Mouse (Mus musculus): ENCODE measurements at regions not wholly inside any gene's neighbourhood (a gene's known extent, or its start where the extent isn't known, plus 50 kb on each side); places are given as distances from the start of the nearest gene placed in this dataset.

GRCm38 (mm10) chr3:133877310-133877709 is 332.4 kb upstream of the Tet2 start:
- WGBS: 56% methylated on average over 5 of the region's 5 CpGs
- Histone ChIP-seq H3K4me2 (ENCODE audit: low read length) (no peak overlapping the region), H3K4me3 (ENCODE audit: control insufficient read depth in 1 of 2, insufficient read depth in 1 of 2, low read depth in 1 of 2, low read length in 2 of 2) (no peak overlapping the region), H3K36me3 (ENCODE audit: control insufficient read depth, insufficient read depth, low read length) (no peaks in the 10 kb centered on the region), H3K27ac (replicated peaks in 1 of 2; ENCODE audit: control insufficient read depth in 1 of 2, insufficient read depth in 1 of 2, low read depth in 2 of 2, low read length in 2 of 2) (no peak overlapping the region), H3K27me3 (ENCODE audit: control insufficient read depth, insufficient read depth, low read length) (no peaks in the 10 kb centered on the region), H3K9ac (ENCODE audit: low read length) (no peak overlapping the region), H3K4me1 (ENCODE audit: control insufficient read depth in 2 of 2, insufficient read depth in 2 of 2, low read length in 2 of 2) (peaks cover 2 to 5% of the 10 kb centered on the region in 2 experiments; a peak in 2 of 4 replicates), H3K9me3 (ENCODE audit: control insufficient read depth, low read length) (no peaks in the 10 kb centered on the region)
- no peak for ATAC-seq (ENCODE audit: insufficient number of reproducible peaks, insufficient read depth, low FRiP score, low read depth)

DNA sequence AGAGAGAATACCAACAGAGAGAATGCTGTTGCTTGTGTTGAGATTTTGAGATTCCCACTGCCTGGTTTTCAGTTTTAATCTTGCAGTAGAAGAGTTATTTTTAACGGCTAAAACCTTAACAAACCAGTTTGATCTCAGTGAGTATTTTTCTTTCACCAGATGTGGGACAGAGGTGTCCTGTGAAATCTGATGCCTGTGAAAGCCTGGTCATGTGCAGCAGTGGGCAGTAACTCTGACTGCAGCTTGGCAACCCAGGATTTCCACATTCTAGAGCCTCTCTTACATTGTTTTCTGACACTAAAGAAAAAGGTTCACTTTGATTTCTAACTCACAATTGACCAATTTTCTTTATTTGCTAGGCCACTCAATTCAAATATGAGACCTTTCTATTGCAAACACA is 335.7 kb upstream of the Tet2 start:
- no peak overlapping the region for H3K4me2 ChIP-seq (ENCODE audit: low read length)
- 10% methylated on average over 1 of the region's 1 CpGs for WGBS
- no peak for ATAC-seq (ENCODE audit: insufficient number of reproducible peaks, insufficient read depth, low FRiP score, low read depth)

GRCm38 (mm10) chr3:133901931-133902330 is 334.4 kb upstream of the Cxxc4 start:
- no peaks in the 10 kb centered on the region for H3K4me1 ChIP-seq (ENCODE audit: control insufficient read depth in 2 of 2, insufficient read depth in 2 of 2, low read length in 2 of 2)
- no peak overlapping the region for H3K9ac ChIP-seq (ENCODE audit: low read length)
- H3K36me3 ChIP-seq (ENCODE audit: control insufficient read depth, insufficient read depth, low read length): no peaks in the 10 kb centered on the region
- no peak overlapping the region for H3K27ac ChIP-seq (replicated peaks in 1 of 2; ENCODE audit: control insufficient read depth in 1 of 2, insufficient read depth in 1 of 2, low read depth in 2 of 2, low read length in 2 of 2)
- no peak overlapping the region for H3K4me3 ChIP-seq (ENCODE audit: control insufficient read depth in 1 of 2, insufficient read depth in 1 of 2, low read depth in 1 of 2, low read length in 2 of 2)
- no peak overlapping the region for H3K4me2 ChIP-seq (ENCODE audit: low read length)
- H3K9me3 ChIP-seq (ENCODE audit: control insufficient read depth, low read length): no peaks in the 10 kb centered on the region
- ATAC-seq (ENCODE audit: insufficient number of reproducible peaks, insufficient read depth, low FRiP score, low read depth): no peak
- H3K27me3 ChIP-seq (ENCODE audit: control insufficient read depth, insufficient read depth, low read length): no peaks in the 10 kb centered on the region
- WGBS: 54% methylated on average over 3 of the region's 3 CpGs

More for the DNA sequence above, 335.7 kb upstream of the Tet2 start:
- H3K9ac ChIP-seq (ENCODE audit: low read length): no peak overlapping the region
- no peaks in the 10 kb centered on the region for H3K36me3 ChIP-seq (ENCODE audit: control insufficient read depth, insufficient read depth, low read length)
- H3K9me3 ChIP-seq (ENCODE audit: control insufficient read depth, low read length): no peaks in the 10 kb centered on the region
- no peaks in the 10 kb centered on the region for H3K27me3 ChIP-seq (ENCODE audit: control insufficient read depth, insufficient read depth, low read length)
- H3K4me1 ChIP-seq (ENCODE audit: control insufficient read depth in 2 of 2, insufficient read depth in 2 of 2, low read length in 2 of 2): peaks cover 2 to 5% of the 10 kb centered on the region in 2 experiments; a peak in 2 of 4 replicates
- no peak overlapping the region for H3K4me3 ChIP-seq (ENCODE audit: control insufficient read depth in 1 of 2, insufficient read depth in 1 of 2, low read depth in 1 of 2, low read length in 2 of 2)
- H3K27ac ChIP-seq (replicated peaks in 1 of 2; ENCODE audit: control insufficient read depth in 1 of 2, insufficient read depth in 1 of 2, low read depth in 2 of 2, low read length in 2 of 2): no peak overlapping the region

- Histone ChIP-seq H3K9ac (ENCODE audit: low read length) (no peak overlapping the region), H3K4me1 (ENCODE audit: control insufficient read depth in 2 of 2, insufficient read depth in 2 of 2, low read length in 2 of 2) (no peaks in the 10 kb centered on the region), H3K4me2 (ENCODE audit: low read length) (no peak overlapping the region), H3K9me3 (ENCODE audit: control insufficient read depth, low read length) (no peaks in the 10 kb centered on the region), H3K27me3 (ENCODE audit: control insufficient read depth, insufficient read depth, low read length) (no peaks in the 10 kb centered on the region), H3K4me3 (ENCODE audit: control insufficient read depth in 1 of 2, insufficient read depth in 1 of 2, low read depth in 1 of 2, low read length in 2 of 2) (no peak overlapping the region), H3K36me3 (ENCODE audit: control insufficient read depth, insufficient read depth, low read length) (no peaks in the 10 kb centered on the region), H3K27ac (replicated peaks in 1 of 2; ENCODE audit: control insufficient read depth in 1 of 2, insufficient read depth in 1 of 2, low read depth in 2 of 2, low read length in 2 of 2) (no peak overlapping the region)
- ATAC-seq (ENCODE audit: insufficient number of reproducible peaks, insufficient read depth, low FRiP score, low read depth): no peak
Observed at GRCm38 (mm10) chr3:133922200-133922599, 314.1 kb upstream of the Cxxc4 start.

DNA sequence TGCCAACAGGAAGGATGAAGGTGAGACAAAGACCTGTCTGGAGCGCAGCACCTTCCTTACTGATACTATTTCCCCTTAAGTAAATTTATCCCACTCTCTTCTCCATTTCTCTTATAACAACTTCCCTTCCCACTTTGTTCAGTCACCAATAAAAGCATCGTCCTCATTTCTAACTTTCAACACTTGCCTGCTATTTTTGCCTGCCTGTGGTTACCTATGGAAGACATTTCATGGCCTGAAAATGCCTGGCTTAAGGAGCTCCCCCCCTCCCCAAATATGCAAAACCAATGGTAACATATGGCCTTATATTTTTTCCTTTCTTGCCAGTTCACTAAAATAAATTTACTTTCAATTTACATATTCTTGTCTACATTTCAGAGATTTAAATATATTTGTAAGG is 271.0 kb upstream of the Cxxc4 start:
- Histone ChIP-seq H3K9ac (ENCODE audit: low read length) (no peak overlapping the region), H3K4me1 (ENCODE audit: control insufficient read depth in 2 of 2, insufficient read depth in 2 of 2, low read length in 2 of 2) (no peaks in the 10 kb centered on the region), H3K4me2 (ENCODE audit: low read length) (no peak overlapping the region), H3K36me3 (ENCODE audit: control insufficient read depth, insufficient read depth, low read length) (no peaks in the 10 kb centered on the region), H3K9me3 (ENCODE audit: control insufficient read depth, low read length) (no peaks in the 10 kb centered on the region), H3K27me3 (ENCODE audit: control insufficient read depth, insufficient read depth, low read length) (no peaks in the 10 kb centered on the region), H3K4me3 (ENCODE audit: control insufficient read depth in 1 of 2, insufficient read depth in 1 of 2, low read depth in 1 of 2, low read length in 2 of 2) (no peak overlapping the region), H3K27ac (replicated peaks in 1 of 2; ENCODE audit: control insufficient read depth in 1 of 2, insufficient read depth in 1 of 2, low read depth in 2 of 2, low read length in 2 of 2) (no peak overlapping the region)
- ATAC-seq (ENCODE audit: insufficient number of reproducible peaks, insufficient read depth, low FRiP score, low read depth): no peak
- 61% methylated on average over 2 of the region's 2 CpGs for WGBS

DNA sequence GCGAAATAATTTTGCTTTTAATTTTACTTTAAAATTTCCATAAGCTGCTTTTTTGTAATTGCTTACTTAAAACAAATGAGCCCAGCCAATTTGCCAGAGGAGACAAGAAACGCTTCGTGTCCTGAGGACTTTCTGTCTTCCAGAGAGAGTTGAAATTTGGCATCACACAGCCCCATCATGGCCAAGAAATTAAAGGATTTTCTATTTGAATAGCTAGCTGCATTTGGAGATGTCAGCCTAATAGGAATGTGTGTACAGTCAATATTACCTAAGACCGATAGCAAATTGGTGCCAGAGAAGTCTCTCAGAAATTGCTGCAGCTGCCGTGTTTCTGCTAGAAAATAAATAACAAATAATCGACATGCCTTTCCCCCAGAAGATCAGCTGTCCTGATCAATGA is 268.1 kb upstream of the Cxxc4 start:
- no peak overlapping the region for H3K4me3 ChIP-seq (ENCODE audit: control insufficient read depth in 1 of 2, insufficient read depth in 1 of 2, low read depth in 1 of 2, low read length in 2 of 2)
- H3K27ac ChIP-seq (replicated peaks in 1 of 2; ENCODE audit: control insufficient read depth in 1 of 2, insufficient read depth in 1 of 2, low read depth in 2 of 2, low read length in 2 of 2): no peak overlapping the region
- no peak for ATAC-seq (ENCODE audit: insufficient number of reproducible peaks, insufficient read depth, low FRiP score, low read depth)
- H3K4me1 ChIP-seq (ENCODE audit: control insufficient read depth in 2 of 2, insufficient read depth in 2 of 2, low read length in 2 of 2): no peaks in the 10 kb centered on the region
- no peak overlapping the region for H3K4me2 ChIP-seq (ENCODE audit: low read length)
- no peaks in the 10 kb centered on the region for H3K27me3 ChIP-seq (ENCODE audit: control insufficient read depth, insufficient read depth, low read length)
- H3K9me3 ChIP-seq (ENCODE audit: control insufficient read depth, low read length): no peaks in the 10 kb centered on the region
- no peak overlapping the region for H3K9ac ChIP-seq (ENCODE audit: low read length)
- H3K36me3 ChIP-seq (ENCODE audit: control insufficient read depth, insufficient read depth, low read length): no peaks in the 10 kb centered on the region
- WGBS: 77% methylated on average over 6 of the region's 6 CpGs

DNA sequence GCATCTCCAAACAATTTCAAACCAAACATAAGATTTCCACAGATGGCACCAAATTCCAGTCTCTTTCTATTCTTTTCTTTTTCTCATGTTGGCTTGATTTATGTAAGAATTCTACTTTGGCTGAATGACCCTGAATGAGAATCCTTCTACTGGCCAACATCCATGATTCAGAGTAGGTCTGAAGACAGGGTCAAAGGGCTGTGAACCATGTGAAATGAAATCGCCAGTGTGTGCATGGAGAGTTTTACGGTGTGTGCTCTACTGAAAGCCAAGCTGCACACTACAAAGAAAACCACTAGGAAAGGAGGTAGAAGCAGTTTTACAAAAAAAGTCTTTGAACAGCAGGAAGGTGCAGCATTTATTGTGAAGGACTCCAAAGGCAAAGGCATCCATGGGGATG is 263.5 kb upstream of the Cxxc4 start:
- H3K27ac ChIP-seq (replicated peaks in 1 of 2; ENCODE audit: control insufficient read depth in 1 of 2, insufficient read depth in 1 of 2, low read depth in 2 of 2, low read length in 2 of 2): no peak overlapping the region
- 80% methylated on average over 2 of the region's 2 CpGs for WGBS
- no peak overlapping the region for H3K4me3 ChIP-seq (ENCODE audit: control insufficient read depth in 1 of 2, insufficient read depth in 1 of 2, low read depth in 1 of 2, low read length in 2 of 2)
- no peaks in the 10 kb centered on the region for H3K9me3 ChIP-seq (ENCODE audit: control insufficient read depth, low read length)
- H3K36me3 ChIP-seq (ENCODE audit: control insufficient read depth, insufficient read depth, low read length): no peaks in the 10 kb centered on the region
- H3K27me3 ChIP-seq (ENCODE audit: control insufficient read depth, insufficient read depth, low read length): no peaks in the 10 kb centered on the region
- H3K9ac ChIP-seq (ENCODE audit: low read length): no peak overlapping the region
- H3K4me2 ChIP-seq (ENCODE audit: low read length): no peak overlapping the region
- H3K4me1 ChIP-seq (ENCODE audit: control insufficient read depth in 2 of 2, insufficient read depth in 2 of 2, low read length in 2 of 2): no peaks in the 10 kb centered on the region
- no peak for ATAC-seq (ENCODE audit: insufficient number of reproducible peaks, insufficient read depth, low FRiP score, low read depth)

DNA sequence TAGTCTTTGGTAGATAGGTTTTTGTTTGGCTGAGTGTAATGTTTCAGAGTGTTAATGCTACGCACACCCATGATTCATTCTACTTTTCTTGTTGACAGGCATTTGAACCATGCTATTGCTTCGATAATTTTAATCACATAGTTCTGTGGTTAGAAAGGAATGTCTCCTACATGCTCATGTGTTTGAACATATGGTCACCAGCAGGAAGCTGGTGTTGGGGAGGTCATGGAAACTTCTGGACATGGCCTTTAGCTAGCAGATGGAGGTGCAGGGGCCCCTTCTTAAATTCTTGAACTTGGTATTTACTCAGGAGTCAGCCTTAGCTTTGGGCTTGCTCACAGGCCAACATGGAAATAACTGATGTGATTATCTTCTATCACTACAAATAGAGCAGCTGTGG is 248.6 kb upstream of the Cxxc4 start:
- Histone ChIP-seq H3K9me3 (ENCODE audit: control insufficient read depth, low read length) (no peaks in the 10 kb centered on the region), H3K4me3 (ENCODE audit: control insufficient read depth in 1 of 2, insufficient read depth in 1 of 2, low read depth in 1 of 2, low read length in 2 of 2) (no peak overlapping the region), H3K36me3 (ENCODE audit: control insufficient read depth, insufficient read depth, low read length) (no peaks in the 10 kb centered on the region), H3K4me1 (ENCODE audit: control insufficient read depth in 2 of 2, insufficient read depth in 2 of 2, low read length in 2 of 2) (no peaks in the 10 kb centered on the region), H3K27ac (replicated peaks in 1 of 2; ENCODE audit: control insufficient read depth in 1 of 2, insufficient read depth in 1 of 2, low read depth in 2 of 2, low read length in 2 of 2) (no peak overlapping the region), H3K27me3 (ENCODE audit: control insufficient read depth, insufficient read depth, low read length) (no peaks in the 10 kb centered on the region), H3K9ac (ENCODE audit: low read length) (no peak overlapping the region), H3K4me2 (ENCODE audit: low read length) (no peak overlapping the region)
- 69% methylated on average over 2 of the region's 2 CpGs for WGBS
- ATAC-seq (ENCODE audit: insufficient number of reproducible peaks, insufficient read depth, low FRiP score, low read depth): no peak
